Mouse (Mus musculus): ENCODE results near the gene Noxa1.
A peak's percentile ranks its signal among the peaks of the same experiment; 100 is the strongest.

- TF ChIP-seq CTCF (IDR thresholded peaks at IDR 0.05; ENCODE audit: low read depth) (peak; percentile 98), EP300 (IDR thresholded peaks at IDR 0.05; ENCODE audit: low read depth) (no peak)
Measured at GRCm38 (mm10) chr2:25127206-25127605, 32.3 kb upstream of the Noxa1 start.
